Mouse (Mus musculus) frontal cortex, adult (tissue): ENCODE measurements around the gene Glt28d2.

Experiments
- ATAC-seq: cut with Nextera tagmentation; 2 replicates; pipeline ENCODE4 v1.9.2; 2017; ENCODE audit warnings: mild to moderate bottlenecking, moderate library complexity, mixed read lengths; ENCODE audit not compliant: low TSS enrichment

Glt28d2 gene

GRCm38 (mm10) chr3:85827283-85827682, 60.0 kb downstream of the Glt28d2 start:
- ATAC-seq, result no peak

- no peak for ATAC-seq
Observed at GRCm38 (mm10) chr3:85820839-85821548, 66.3 kb downstream of the Glt28d2 start.
